9 mouse cellular contexts compared by ENCODE assay signal in genomic region chr5:119835053-119835867, GRCm38 (mm10). TPM values are rescaled to one million over a fixed set of nuclear protein-coding genes. Genes with fewer than 3 reads are reported as not detected.
DNase-seq lines count a peak whose midpoint lies in the region; ATAC-seq and TF ChIP-seq lines count a peak whose summit lies in the region.
"Had no signal": no experiment of that assay in that cellular context is flagged by ENCODE, and none has a peak within 500 bp of the region (broad histone marks: within the 10 kb centered on the region; RNA-seq: fewer than 3 reads in every experiment).

No protein-coding gene starts in this region.

- H3K9me3 ChIP-seq in neural tube, embryonic 15.5 days (replicated peaks), result no peaks in the 10 kb centered on the region
- H3K9me3 ChIP-seq in heart, embryonic 10.5 days, result no peaks in the 10 kb centered on the region
- no peaks in the 10 kb centered on the region for H3K9me3 ChIP-seq in intestine, embryonic 15.5 days

- no peaks in the 10 kb centered on the region for H3K36me3 ChIP-seq in neural tube, embryonic 15.5 days
- peaks cover 4% of the 10 kb centered on the region for H3K36me3 ChIP-seq in heart, embryonic 10.5 days
- H3K36me3 ChIP-seq in intestine, embryonic 15.5 days, result no peaks in the 10 kb centered on the region

- no peak overlapping the region for H3K4me2 ChIP-seq in neural tube, embryonic 15.5 days
- no peak overlapping the region for H3K4me2 ChIP-seq in intestine, embryonic 15.5 days (replicated peaks)

- H3K27me3 ChIP-seq in neural tube, embryonic 15.5 days (replicated peaks), result peaks cover 94% of the 10 kb centered on the region
- peaks cover 72% of the 10 kb centered on the region for H3K27me3 ChIP-seq in heart, embryonic 10.5 days (ENCODE audit: insufficient read depth, poor library complexity, severe bottlenecking)
- peaks cover 93% of the 10 kb centered on the region for H3K27me3 ChIP-seq in intestine, embryonic 15.5 days (replicated peaks)

- H3K4me3 ChIP-seq in gastrocnemius, adult 2 months, result 0 out of 2 replicates have a peak overlapping the region, but pooled peaks have one; percentile 15
- H3K4me3 ChIP-seq in neural tube, embryonic 15.5 days (replicated peaks), result no peak overlapping the region
- H3K4me3 ChIP-seq in heart, embryonic 10.5 days, result peak overlapping the region; percentile 74
- no peak overlapping the region for H3K4me3 ChIP-seq in intestine, embryonic 15.5 days (replicated peaks)

- 1% methylated on average over 30 of the region's 30 CpGs for WGBS in neural tube, embryonic 15.5 days
- WGBS in heart, embryonic 10.5 days, result under 1% methylated on average over 30 of the region's 30 CpGs
- WGBS in intestine, embryonic 15.5 days, result 2% methylated on average over 30 of the region's 30 CpGs

- no peak overlapping the region for H3K27ac ChIP-seq in gastrocnemius, adult 2 months
- no peak overlapping the region for H3K27ac ChIP-seq in neural tube, embryonic 15.5 days (replicated peaks)
- peak overlapping the region; percentile 97 for H3K27ac ChIP-seq in heart, embryonic 10.5 days
- no peak overlapping the region for H3K27ac ChIP-seq in intestine, embryonic 15.5 days

- DNase-seq in gastrocnemius, adult 2 months, result no peak
- DNase-seq in gastrocnemius, postnatal 36 days, result no peak
- peak; percentile 67 for DNase-seq in neural tube, embryonic 10.5 days (ENCODE audit: extremely low spot score, low spot score)
- DNase-seq in heart, embryonic 10.5 days (ENCODE audit: low spot score), result peak; percentile 84
- peak; percentile 68 for DNase-seq in retina, embryonic 14.5 days (ENCODE audit: low spot score)
- no peak for DNase-seq in cerebellum, adult 11-12 months

- intact Hi-C loops in gastrocnemius, adult 2 months (cut with DNase I), result no loop called here
- intact Hi-C loops in gastrocnemius, postnatal 36 days (cut with DNase I), result no loop called here

- H3K9ac ChIP-seq in neural tube, embryonic 15.5 days (replicated peaks), result no peak overlapping the region
- no peak overlapping the region for H3K9ac ChIP-seq in intestine, embryonic 15.5 days

- ATAC-seq in neural tube, embryonic 15.5 days (ENCODE audit: low FRiP score), result no peak
- ATAC-seq in intestine, embryonic 15.5 days, result no peak

- 0 out of 2 replicates have a peak, but pooled peaks cover 2% of the 10 kb centered on the region for H3K4me1 ChIP-seq in neural tube, embryonic 15.5 days
- peaks cover 40% of the 10 kb centered on the region for H3K4me1 ChIP-seq in heart, embryonic 10.5 days
- peaks cover 6% of the 10 kb centered on the region; the same call in 1 of the 2 replicates for H3K4me1 ChIP-seq in intestine, embryonic 15.5 days (replicated peaks)

- TF ChIP-seq CTCF in gastrocnemius, adult 2 months (IDR thresholded peaks at IDR 0.05), result no peak

RNA-seq across cellular contexts. Expression of gene Tbx5, which starts 2.8 kb away (rescaled TPM):
- under 1 TPM in 1 of 2 experiments, not detected in 1; 0.28 TPM for total RNA-seq in gastrocnemius, adult 2 months (2021)
- total RNA-seq in gastrocnemius, postnatal 36 days (2021), result not detected
- 0.10 and 0.19 TPM in 2 replicates for polyA plus RNA-seq in neural tube, embryonic 15.5 days (2015; fragmentation: Nextera tagmentation; extraction: Ambion mirVana)
- 41.9 and 44.2 TPM in 2 replicates for polyA plus RNA-seq in heart, embryonic 10.5 days (2016; fragmentation: Nextera tagmentation; extraction: Ambion mirVana)
- 0.13 TPM in 1 of 2 replicates, not detected in the other for polyA plus RNA-seq in intestine, embryonic 15.5 days (2015; fragmentation: Nextera tagmentation; extraction: Ambion mirVana)
- total RNA-seq: layer of hippocampus, postnatal 10 days had no signal

Comparison
In these comparisons a context has a peak if more than half of its experiments do, and no peak if none do; other contexts are left out.
1. DNase-seq: peak in neural tube, embryonic 10.5 days (single experiment), heart, embryonic 10.5 days (single experiment) and retina, embryonic 14.5 days (single experiment); none in gastrocnemius, adult 2 months (single experiment), gastrocnemius, postnatal 36 days (0 of 2) and cerebellum, adult 11-12 months (single experiment).
2. H3K4me3 ChIP-seq: peak in gastrocnemius, adult 2 months (single experiment) and heart, embryonic 10.5 days (single experiment); none in neural tube, embryonic 15.5 days (single experiment) and intestine, embryonic 15.5 days (single experiment).
3. RNA of gene Tbx5, which starts 2.8 kb away (polyA plus RNA-seq): 41.9 to 44.2 TPM in heart, embryonic 10.5 days; 0.13 TPM in intestine, embryonic 15.5 days and 0.10 to 0.19 TPM in neural tube, embryonic 15.5 days; every median in the first group is over 10 times any median in the second.